Mouse (Mus musculus) brain, adult 2 months (tissue): ENCODE measurements at regions not wholly inside any gene's neighbourhood (a gene's known extent, or its start where the extent isn't known, plus 50 kb on each side); places are given as distances from the start of the nearest gene placed in this dataset.
A peak's percentile ranks its signal among the peaks of the same experiment; 100 is the strongest.

Experiments used
- DNase-seq: peaks from one replicate; pipeline ENCODE4 v3.0.0; 2011; ENCODE audit warnings: low read depth, low spot score

- no peak for DNase-seq
Measured at GRCm38 (mm10) chr15:27258984-27259853, 207.3 kb upstream of the Ank start.

- DNase-seq, result no peak
Measured at GRCm38 (mm10) chr15:27259854-27260191, 206.7 kb upstream of the Ank start.

GRCm38 (mm10) chr15:27270203-27270602 lies 196.3 kb upstream of the Ank start:
- DNase-seq, result no peak

- no peak for DNase-seq
Measured at GRCm38 (mm10) chr15:27282279-27282678, 184.2 kb upstream of the Ank start.

GRCm38 (mm10) chr15:27303856-27304255 lies 162.6 kb upstream of the Ank start:
- DNase-seq, result no peak

GRCm38 (mm10) chr15:27304256-27304655 lies 162.2 kb upstream of the Ank start:
- DNase-seq, result no peak

- DNase-seq, result no peak
Measured at GRCm38 (mm10) chr15:27305035-27305434, 161.4 kb upstream of the Ank start.

- peak; percentile 59 for DNase-seq
Measured at GRCm38 (mm10) chr15:27308639-27309038, 157.8 kb upstream of the Ank start.

GRCm38 (mm10) chr15:27315964-27316745 lies 150.3 kb upstream of the Ank start:
- peak; percentile 55 for DNase-seq

- DNase-seq, result no peak
Measured at GRCm38 (mm10) chr15:27316746-27317129, 149.7 kb upstream of the Ank start.

- DNase-seq, result peak; percentile 86
Measured at GRCm38 (mm10) chr15:27321915-27322665, 144.4 kb upstream of the Ank start.

- peak; percentile 91 for DNase-seq
Measured at GRCm38 (mm10) chr15:27325847-27326548, 140.5 kb upstream of the Ank start.

- DNase-seq, result peak; percentile 57
Measured at GRCm38 (mm10) chr15:27326549-27326876, 140.0 kb upstream of the Ank start.

- no peak for DNase-seq
Measured at GRCm38 (mm10) chr15:27327744-27328143, 138.7 kb upstream of the Ank start.

GRCm38 (mm10) chr15:27328441-27328840 lies 138.0 kb upstream of the Ank start:
- peak; percentile 15 for DNase-seq

GRCm38 (mm10) chr15:27340070-27340469 lies 126.4 kb upstream of the Ank start:
- no peak for DNase-seq

GRCm38 (mm10) chr15:27341518-27341976 lies 124.9 kb upstream of the Ank start:
- DNase-seq, result peak; percentile 94

GRCm38 (mm10) chr15:27358441-27358840 lies 108.0 kb upstream of the Ank start:
- DNase-seq, result peak; percentile 80

- no peak for DNase-seq
Measured at GRCm38 (mm10) chr15:27359271-27359670, 107.2 kb upstream of the Ank start.

GRCm38 (mm10) chr15:27374517-27374916 lies 92.0 kb upstream of the Ank start:
- no peak for DNase-seq

GRCm38 (mm10) chr15:27378601-27379094 lies 87.8 kb upstream of the Ank start:
- DNase-seq, result peak; percentile 19
